Mouse (Mus musculus): Measurements from ENCODE around the gene Abcd4.

Gene Abcd4

GRCm38 (mm10) chr12:84572341-84572720 is 44.9 kb downstream of the Abcd4 start:
- in situ Hi-C loops (cut with MboI; ENCODE audit: low sequenced_read_pairs), result no loop called here

DNA sequence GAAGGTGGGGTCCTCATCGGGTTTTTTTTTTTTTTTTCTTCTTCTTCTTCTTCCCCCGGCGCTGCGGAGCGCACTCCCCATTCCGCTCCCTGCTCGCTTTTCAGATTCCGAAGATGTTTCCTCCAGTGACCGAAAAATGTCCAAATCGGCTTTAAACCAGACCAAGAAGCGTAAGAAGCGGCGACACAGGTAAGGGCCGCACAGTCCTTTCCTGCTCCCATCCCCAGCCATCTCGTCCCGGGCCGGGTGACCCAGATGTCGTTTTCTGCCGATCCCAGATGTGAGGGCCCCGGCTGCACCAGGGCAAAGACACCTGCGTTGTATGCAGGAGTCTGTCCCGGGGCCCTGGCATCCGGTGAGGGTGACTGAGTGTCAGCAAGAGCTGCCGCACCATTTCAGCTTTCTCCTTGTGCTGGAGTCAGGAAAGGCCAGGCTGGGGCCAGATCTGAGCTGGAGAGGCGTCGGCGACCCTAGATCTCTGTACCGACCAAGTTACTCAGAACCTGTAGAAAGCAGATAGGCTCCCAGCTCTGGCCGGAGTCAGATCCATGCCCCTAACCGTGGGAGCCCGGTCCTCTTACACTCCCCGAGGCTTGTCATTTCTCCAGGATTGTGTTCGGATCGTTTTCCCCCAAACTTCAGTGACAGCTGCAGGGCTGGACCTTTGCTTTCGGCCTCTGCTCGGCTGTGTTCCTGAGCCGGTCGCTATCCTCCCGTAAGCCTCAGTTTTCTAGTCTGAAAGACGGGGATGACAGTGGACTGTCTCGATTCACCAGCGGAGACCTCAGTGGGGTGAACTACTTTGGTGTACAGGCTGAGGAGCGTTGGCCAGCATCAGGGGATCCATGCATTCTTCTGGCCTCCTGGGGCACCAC is 45.5 kb downstream of the Abcd4 start:
- in situ Hi-C loops (cut with MboI; ENCODE audit: low sequenced_read_pairs), result no loop called here

- in situ Hi-C loops (cut with MboI; ENCODE audit: low sequenced_read_pairs), result no loop called here
Measured at GRCm38 (mm10) chr12:84570694-84571415, 46.4 kb downstream of the Abcd4 start.

GRCm38 (mm10) chr12:84569976-84570693 is 47.1 kb downstream of the Abcd4 start:
- in situ Hi-C loops (cut with MboI; ENCODE audit: low sequenced_read_pairs), result no loop called here

DNA sequence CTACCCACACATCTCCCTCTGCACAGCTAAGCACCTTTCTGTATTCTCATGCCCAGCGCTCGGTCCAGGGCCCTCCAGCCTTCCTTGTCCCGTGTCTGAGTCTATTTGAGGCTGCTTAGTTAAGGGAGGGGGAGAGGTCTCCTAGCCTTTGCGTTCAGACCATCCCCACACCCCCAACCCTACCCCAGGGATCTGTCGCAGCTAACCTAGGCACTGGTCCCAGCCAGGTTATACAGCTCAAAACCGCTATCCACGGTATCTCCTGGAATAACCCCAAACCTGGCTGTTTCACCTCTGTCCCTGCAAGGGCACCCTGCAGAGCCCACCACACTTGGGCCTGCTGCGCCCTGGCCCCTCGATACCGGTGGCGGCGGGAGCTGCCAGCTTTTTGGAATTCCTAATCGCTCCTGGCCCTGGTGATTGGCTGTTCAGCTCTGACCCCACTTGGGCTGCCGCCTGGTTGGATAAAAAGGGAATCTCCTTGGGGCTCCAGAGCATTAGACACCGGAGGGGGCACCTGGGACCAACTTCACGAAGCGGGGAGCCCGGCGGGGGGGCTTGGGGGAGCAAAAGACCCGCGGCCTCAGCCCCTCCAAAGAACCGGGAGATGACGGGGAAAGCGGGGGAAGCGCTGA is 47.8 kb downstream of the Abcd4 start, which contains the start of gene Vsx2:
Vsx2 (plus strand) TSS at position 427 of the 635 bp plus-strand sequence.
- in situ Hi-C loops (cut with MboI; ENCODE audit: low sequenced_read_pairs), result no loop called here

DNA sequence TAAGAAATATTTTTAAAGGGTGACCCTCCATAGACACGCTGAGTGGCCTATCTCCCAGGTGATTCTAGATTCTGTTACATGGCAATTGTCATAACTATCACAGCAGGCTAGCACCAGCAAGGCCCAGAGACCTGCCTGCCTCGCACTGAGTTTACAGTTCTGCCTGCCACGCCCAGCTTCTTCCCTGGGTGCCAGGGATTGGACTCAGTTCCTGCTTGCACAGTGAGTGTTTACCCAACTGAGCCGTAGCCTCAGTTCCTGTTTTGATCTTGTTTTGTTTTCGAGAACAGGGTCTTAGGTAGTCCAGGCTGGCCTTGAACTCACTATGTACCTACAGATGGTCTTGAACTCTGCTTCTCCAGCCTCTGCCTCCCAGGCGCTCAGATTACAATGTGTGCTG is 49.6 kb downstream of the Abcd4 start:
- in situ Hi-C loops (cut with MboI; ENCODE audit: low sequenced_read_pairs), result no loop called here

GRCm38 (mm10) chr12:84562558-84562957 is 54.7 kb downstream of the Abcd4 start:
- in situ Hi-C loops (cut with MboI; ENCODE audit: low sequenced_read_pairs), result no loop called here

DNA sequence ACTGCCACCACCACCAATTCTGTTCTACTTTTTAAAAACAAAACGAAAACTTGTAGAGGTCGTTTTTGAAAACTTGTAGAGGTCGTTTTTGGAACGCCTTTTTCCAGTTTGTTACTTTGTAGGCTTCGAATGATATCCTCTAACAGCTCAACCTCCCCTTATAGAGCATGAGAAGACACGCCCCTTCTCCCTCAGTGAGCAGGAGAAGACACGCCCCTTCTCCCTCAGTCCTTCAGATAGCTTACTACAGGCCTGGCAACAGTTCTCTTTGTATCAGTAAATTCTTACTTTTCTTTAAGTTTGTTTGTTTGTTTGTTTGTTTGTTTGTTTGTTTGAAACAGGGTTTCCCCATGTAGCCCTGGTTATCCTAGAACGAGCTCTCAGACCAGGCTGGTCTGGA is 62.0 kb downstream of the Abcd4 start:
- in situ Hi-C loops (cut with MboI; ENCODE audit: low sequenced_read_pairs), result no loop called here
